Mouse (Mus musculus) G1E-ER4 (cell line): ENCODE measurements at regions not wholly inside any gene's neighbourhood (a gene's known extent, or its start where the extent isn't known, plus 50 kb on each side); places are given as distances from the start of the nearest gene placed in this dataset.

Source experiments
- GATA1 ChIP-seq: IDR thresholded peaks from one replicate; pipeline ENCODE4 v1.8.0; 2012; ENCODE audit warnings: low read length, inconsistent platforms

- TF ChIP-seq GATA1, result no peak
Measured at GRCm38 (mm10) chr1:129219098-129219497, 54.0 kb upstream of the Thsd7b start.

DNA sequence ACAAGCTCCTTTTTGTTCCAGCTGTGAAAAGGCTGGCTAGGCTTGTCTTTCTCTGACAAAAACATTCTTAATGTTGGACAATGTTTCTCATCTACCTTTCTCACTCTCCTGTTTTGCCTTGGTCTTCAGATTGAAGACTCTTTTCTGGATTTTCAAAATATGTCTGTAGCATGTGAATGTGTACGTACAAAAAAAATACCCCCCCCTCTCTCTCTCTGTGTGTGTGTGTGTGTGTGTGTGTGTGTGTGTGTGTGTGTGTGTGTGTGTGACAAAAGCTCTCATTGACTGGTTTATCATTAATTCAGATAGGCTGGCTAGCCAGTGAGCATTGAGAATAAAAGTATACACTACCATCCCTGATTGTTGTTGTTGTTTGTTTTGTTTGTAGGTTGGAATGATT, 64.3 kb upstream of the Thsd7b start:
- TF ChIP-seq GATA1, result no peak

- no peak for TF ChIP-seq GATA1
Measured at GRCm38 (mm10) chr1:129208406-129208805, 64.7 kb upstream of the Thsd7b start.

GRCm38 (mm10) chr1:129207674-129208073, 65.4 kb upstream of the Thsd7b start:
- TF ChIP-seq GATA1, result no peak

GRCm38 (mm10) chr1:129180174-129180759, 92.8 kb upstream of the Thsd7b start:
- TF ChIP-seq GATA1, result no peak

DNA sequence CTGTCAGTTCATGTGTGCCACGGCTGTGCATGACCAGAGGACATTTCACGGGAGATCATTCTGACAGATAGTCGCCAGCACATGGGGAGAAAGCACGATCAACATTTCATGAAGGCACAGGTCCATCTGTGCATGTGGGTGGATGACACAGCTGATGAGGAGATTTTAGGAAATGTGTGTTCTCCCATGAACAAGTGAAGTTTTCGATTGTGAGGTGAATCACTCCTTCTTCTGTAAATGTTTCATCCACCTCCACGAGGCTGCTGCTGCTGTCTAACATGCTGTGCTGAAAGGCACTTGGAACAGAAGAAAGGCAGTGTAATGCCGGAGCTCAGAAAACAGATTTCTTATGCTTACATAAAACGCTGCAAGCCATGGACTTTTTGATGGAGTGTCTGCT, 103.2 kb upstream of the Thsd7b start:
- no peak for TF ChIP-seq GATA1

DNA sequence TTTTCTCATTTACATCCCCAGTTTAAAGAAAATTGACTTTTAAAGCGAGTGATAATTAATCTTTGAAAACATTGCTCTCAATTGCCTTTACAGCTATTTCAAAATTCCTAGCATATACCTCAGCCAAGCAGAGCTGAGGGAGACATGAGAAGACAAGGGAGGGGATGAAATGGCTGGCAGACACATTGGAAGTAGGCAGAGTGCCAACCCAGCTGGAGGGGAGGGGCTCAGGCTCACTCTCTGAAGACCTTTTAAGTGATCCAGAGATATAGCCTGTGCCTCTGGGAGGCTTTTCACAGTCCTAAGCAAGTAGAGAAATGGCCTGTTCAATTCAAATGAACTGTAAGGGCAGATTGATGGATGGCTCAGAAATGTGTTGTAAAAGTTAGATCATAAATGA, 122.5 kb upstream of the Thsd7b start:
- TF ChIP-seq GATA1, result no peak

DNA sequence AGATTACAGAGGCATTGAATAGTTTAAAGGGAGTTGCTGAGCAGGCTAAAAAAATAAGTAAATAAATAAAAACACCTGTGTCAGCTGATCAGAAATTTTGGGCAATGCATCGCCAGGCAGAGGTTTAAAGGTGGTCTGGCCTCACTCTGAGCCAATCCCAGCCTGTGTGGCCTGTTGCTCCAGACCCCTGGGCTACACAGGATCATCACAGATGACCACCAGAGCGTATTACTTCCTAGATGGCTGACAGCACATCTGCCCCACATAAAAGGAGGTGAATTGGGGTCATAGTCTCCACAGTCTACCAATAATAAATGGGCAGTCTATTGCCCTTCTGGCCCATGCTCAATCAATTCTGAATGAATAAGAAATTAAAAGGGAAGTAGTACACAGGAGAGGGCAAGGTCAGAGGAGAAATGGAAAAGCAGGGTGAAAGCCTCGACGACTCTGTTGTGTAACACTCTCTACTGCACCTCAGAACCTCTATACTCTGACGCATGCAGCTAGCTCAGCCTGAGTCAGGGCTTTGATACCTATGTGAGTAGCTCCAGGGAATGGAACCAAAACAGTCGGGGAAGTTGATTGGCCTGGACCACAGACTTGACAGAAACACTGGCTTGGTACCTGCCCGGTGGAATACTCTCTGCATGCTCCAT, 124.2 kb upstream of the Thsd7b start:
- TF ChIP-seq GATA1, result no peak

DNA sequence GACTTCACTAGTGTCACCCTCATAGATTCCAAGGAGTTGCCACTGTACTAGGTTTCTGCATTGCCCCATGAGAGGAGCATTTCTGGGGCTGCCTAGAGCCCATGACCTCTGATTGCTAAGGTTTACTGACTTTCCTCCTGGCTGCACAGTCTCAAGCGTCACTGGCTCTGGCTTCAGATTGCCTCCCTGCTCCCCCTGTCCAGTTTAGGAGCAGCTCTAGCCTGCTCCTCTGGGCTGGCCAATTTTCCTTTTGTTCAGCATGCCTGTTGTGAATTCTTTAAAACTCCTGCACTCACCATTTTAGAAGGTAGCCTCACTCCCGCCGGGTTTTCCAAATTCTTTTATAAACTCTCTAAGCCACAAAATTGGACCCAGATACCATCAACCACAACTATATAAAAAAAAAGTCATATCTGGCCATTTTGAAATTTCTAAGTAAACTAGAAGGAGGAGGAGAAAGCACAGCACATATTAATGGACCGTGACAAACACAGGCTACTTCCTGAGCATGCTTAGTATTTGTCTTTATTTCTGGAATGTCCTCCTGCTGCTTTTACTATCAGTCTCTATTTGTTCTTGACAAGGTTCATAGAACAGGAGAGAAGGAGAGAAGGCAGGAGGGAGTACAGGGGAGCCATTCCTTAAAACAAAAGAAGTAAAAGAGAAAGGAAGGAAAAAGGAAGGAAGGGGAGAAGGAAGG, 126.6 kb upstream of the Thsd7b start:
- no peak for TF ChIP-seq GATA1

DNA sequence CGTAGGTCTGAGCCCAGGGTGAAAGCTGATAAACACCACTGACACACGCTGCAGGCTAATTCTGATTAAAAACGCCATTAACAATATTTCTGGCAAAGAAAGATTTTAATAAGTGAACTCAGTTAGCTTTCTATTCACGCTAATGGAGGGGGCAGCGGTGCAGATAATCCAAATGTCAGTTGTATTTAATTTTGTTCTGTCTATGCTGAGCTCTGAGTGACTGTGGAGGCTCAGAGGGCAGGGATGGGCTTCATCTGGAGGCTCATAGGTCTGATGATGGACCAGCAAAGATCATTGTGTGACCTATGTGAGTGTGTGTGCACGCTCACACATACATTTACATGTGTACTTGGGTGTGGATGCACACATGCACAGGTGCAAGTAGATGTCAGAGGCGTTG, 134.3 kb upstream of the Thsd7b start:
- no peak for TF ChIP-seq GATA1

GRCm38 (mm10) chr1:129106961-129107557, 166.0 kb upstream of the Thsd7b start:
- no peak for TF ChIP-seq GATA1

GRCm38 (mm10) chr1:129100997-129101396, 172.1 kb upstream of the Thsd7b start:
- no peak for TF ChIP-seq GATA1

DNA sequence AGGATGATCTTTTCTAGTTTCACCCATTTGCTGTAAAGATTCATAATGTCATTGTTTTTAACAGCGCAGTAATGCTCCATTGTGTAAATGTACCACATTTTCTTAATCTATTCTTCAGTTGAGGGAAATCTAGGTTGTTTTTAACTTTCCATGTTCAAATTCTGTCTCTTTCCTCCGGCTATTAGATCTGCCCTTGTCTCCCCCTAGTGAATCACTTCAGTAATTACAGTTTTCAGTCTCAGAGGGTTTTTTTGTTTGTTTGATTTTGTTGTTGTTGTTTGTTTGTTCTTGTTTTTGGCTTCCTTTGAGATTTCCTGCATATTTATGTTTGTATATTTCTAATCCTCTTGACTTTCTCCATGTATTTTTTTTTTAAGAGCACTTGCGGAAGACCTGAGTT, 194.8 kb upstream of the Thsd7b start:
- no peak for TF ChIP-seq GATA1

GRCm38 (mm10) chr1:129057182-129057581, 215.9 kb upstream of the Thsd7b start:
- TF ChIP-seq GATA1, result no peak

GRCm38 (mm10) chr1:129055252-129055651, 217.8 kb upstream of the Thsd7b start:
- no peak for TF ChIP-seq GATA1

DNA sequence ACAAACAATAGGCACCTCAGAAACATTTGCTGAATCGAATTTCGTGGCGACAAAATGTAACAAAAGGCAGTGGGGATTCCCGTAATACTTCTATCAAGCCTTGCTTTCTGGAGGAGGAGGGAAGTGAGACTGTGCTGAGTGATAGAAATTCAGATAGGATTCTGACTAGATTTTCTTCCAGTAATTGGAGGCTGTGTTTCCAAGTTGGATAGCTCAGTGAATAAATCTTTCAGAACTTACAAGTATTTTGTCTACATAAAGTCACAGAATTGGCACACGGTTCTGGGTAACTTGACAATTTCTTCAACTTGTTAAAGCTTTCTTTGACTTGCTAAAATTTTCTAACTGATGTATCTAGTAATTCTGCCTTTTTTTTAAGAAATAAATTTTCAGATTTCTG, 239.4 kb upstream of the Thsd7b start:
- no peak for TF ChIP-seq GATA1
